Mouse (Mus musculus): ENCODE measurements around the gene Fbxw11.

- TF ChIP-seq EP300 (IDR thresholded peaks at IDR 0.05; ENCODE audit: insufficient read depth, low read depth, low read length) (no peak), POLR2A (IDR thresholded peaks at IDR 0.05; ENCODE audit: insufficient read depth, low read depth, low read length) (no peak)
Measured at GRCm38 (mm10) chr11:32604663-32605062, 37.9 kb upstream of the Fbxw11 start.

All from heart, adult 2 months (tissue).